Mouse (Mus musculus): ENCODE results near the gene Upk1a. TPM values are rescaled to one million over a fixed set of nuclear protein-coding genes. Genes with fewer than 3 reads are reported as not detected.

Gene Upk1a
- polyA plus RNA-seq, 1 experiment from 2014 or later: 1.6 TPM

- no peak for TF ChIP-seq CTCF (IDR thresholded peaks at IDR 0.05; ENCODE audit: low read depth)
- Histone ChIP-seq H3K4me3 (ENCODE audit: low read depth, low read length) (no peak overlapping the region), H3K9ac (ENCODE audit: low read depth, low read length) (no peak overlapping the region), H3K27ac (ENCODE audit: low read depth, low read length) (no peak overlapping the region), H3K27me3 (replicated peaks; ENCODE audit: control insufficient read depth, insufficient read depth, low read length) (no peaks in the 10 kb centered on the region), H3K4me1 (replicated peaks; ENCODE audit: control insufficient read depth, insufficient read depth, low read length) (no peaks in the 10 kb centered on the region), H3K36me3 (ENCODE audit: control insufficient read depth, insufficient read depth) (peaks cover 73% of the 10 kb centered on the region), H3K9me3 (ENCODE audit: control insufficient read depth) (no peaks in the 10 kb centered on the region), H3K4me2 (replicated peaks; ENCODE audit: low read depth) (no peak overlapping the region)
- ATAC-seq: no peak
- WGBS: 88% methylated on average over 10 of the region's 10 CpGs
These were observed 28.3 kb downstream of the Upk1a start for GRCm38 (mm10) chr7:30584339-30584738.

- no peak for ATAC-seq
- WGBS: 98% methylated on average over 16 of the region's 16 CpGs
- Histone ChIP-seq H3K9me3 (ENCODE audit: control insufficient read depth) (no peaks in the 10 kb centered on the region), H3K4me1 (replicated peaks; ENCODE audit: control insufficient read depth, insufficient read depth, low read length) (no peaks in the 10 kb centered on the region), H3K36me3 (ENCODE audit: control insufficient read depth, insufficient read depth) (peaks cover 99% of the 10 kb centered on the region), H3K27ac (ENCODE audit: low read depth, low read length) (0 out of 2 replicates have a peak overlapping the region, but pooled peaks have one; percentile 0), H3K27me3 (replicated peaks; ENCODE audit: control insufficient read depth, insufficient read depth, low read length) (no peaks in the 10 kb centered on the region), H3K4me2 (replicated peaks; ENCODE audit: low read depth) (no peak overlapping the region), H3K9ac (ENCODE audit: low read depth, low read length) (no peak overlapping the region), H3K4me3 (ENCODE audit: low read depth, low read length) (no peak overlapping the region)
- TF ChIP-seq CTCF (IDR thresholded peaks at IDR 0.05; ENCODE audit: low read depth): no peak
These were observed 31.1 kb downstream of the Upk1a start for GRCm38 (mm10) chr7:30581547-30581946.

- no peaks in the 10 kb centered on the region for H3K9me3 ChIP-seq (ENCODE audit: control insufficient read depth)
- WGBS: 49% methylated on average over 8 of the region's 8 CpGs
- TF ChIP-seq CTCF (IDR thresholded peaks at IDR 0.05; ENCODE audit: low read depth): no peak
These were observed 32.7 kb downstream of the Upk1a start for GRCm38 (mm10) chr7:30579950-30580349.

GRCm38 (mm10) chr7:30572969-30573368, 39.7 kb downstream of the Upk1a start:
- Histone ChIP-seq H3K9ac (ENCODE audit: low read depth, low read length) (no peak overlapping the region), H3K27me3 (replicated peaks; ENCODE audit: control insufficient read depth, insufficient read depth, low read length) (no peaks in the 10 kb centered on the region), H3K4me2 (replicated peaks; ENCODE audit: low read depth) (no peak overlapping the region), H3K36me3 (ENCODE audit: control insufficient read depth, insufficient read depth) (peaks cover 87% of the 10 kb centered on the region), H3K9me3 (ENCODE audit: control insufficient read depth) (no peaks in the 10 kb centered on the region), H3K4me1 (replicated peaks; ENCODE audit: control insufficient read depth, insufficient read depth, low read length) (no peaks in the 10 kb centered on the region), H3K4me3 (ENCODE audit: low read depth, low read length) (no peak overlapping the region), H3K27ac (ENCODE audit: low read depth, low read length) (no peak overlapping the region)
- ATAC-seq: no peak
- WGBS: 88% methylated on average over 2 of the region's 2 CpGs
- TF ChIP-seq CTCF (IDR thresholded peaks at IDR 0.05; ENCODE audit: low read depth): no peak

More at GRCm38 (mm10) chr7:30579950-30580349, 32.7 kb downstream of the Upk1a start:
- peak; percentile 93 for ATAC-seq
- Histone ChIP-seq H3K4me1 (replicated peaks; ENCODE audit: control insufficient read depth, insufficient read depth, low read length) (no peaks in the 10 kb centered on the region), H3K4me2 (replicated peaks; ENCODE audit: low read depth) (peak overlapping the region; percentile 55), H3K27ac (ENCODE audit: low read depth, low read length) (peak overlapping the region; percentile 66), H3K4me3 (ENCODE audit: low read depth, low read length) (peak overlapping the region; percentile 11; the same call in 1 of the 2 replicates), H3K27me3 (replicated peaks; ENCODE audit: control insufficient read depth, insufficient read depth, low read length) (no peaks in the 10 kb centered on the region), H3K36me3 (ENCODE audit: control insufficient read depth, insufficient read depth) (peaks cover 99% of the 10 kb centered on the region), H3K9ac (ENCODE audit: low read depth, low read length) (no peak overlapping the region)

GRCm38 (mm10) chr7:30572389-30572788, 40.3 kb downstream of the Upk1a start:
- Histone ChIP-seq H3K9ac (ENCODE audit: low read depth, low read length) (no peak overlapping the region), H3K36me3 (ENCODE audit: control insufficient read depth, insufficient read depth) (peaks cover 85% of the 10 kb centered on the region), H3K9me3 (ENCODE audit: control insufficient read depth) (no peaks in the 10 kb centered on the region), H3K4me1 (replicated peaks; ENCODE audit: control insufficient read depth, insufficient read depth, low read length) (no peaks in the 10 kb centered on the region), H3K4me3 (ENCODE audit: low read depth, low read length) (no peak overlapping the region), H3K27me3 (replicated peaks; ENCODE audit: control insufficient read depth, insufficient read depth, low read length) (no peaks in the 10 kb centered on the region), H3K4me2 (replicated peaks; ENCODE audit: low read depth) (no peak overlapping the region), H3K27ac (ENCODE audit: low read depth, low read length) (no peak overlapping the region)
- TF ChIP-seq CTCF (IDR thresholded peaks at IDR 0.05; ENCODE audit: low read depth): no peak
- 89% methylated on average over 5 of the region's 5 CpGs for WGBS
- ATAC-seq: no peak

- Histone ChIP-seq H3K4me3 (ENCODE audit: low read depth, low read length) (no peak overlapping the region), H3K27ac (ENCODE audit: low read depth, low read length) (no peak overlapping the region), H3K36me3 (ENCODE audit: control insufficient read depth, insufficient read depth) (peaks cover 65% of the 10 kb centered on the region), H3K27me3 (replicated peaks; ENCODE audit: control insufficient read depth, insufficient read depth, low read length) (no peaks in the 10 kb centered on the region), H3K9ac (ENCODE audit: low read depth, low read length) (no peak overlapping the region), H3K4me1 (replicated peaks; ENCODE audit: control insufficient read depth, insufficient read depth, low read length) (no peaks in the 10 kb centered on the region), H3K9me3 (ENCODE audit: control insufficient read depth) (no peaks in the 10 kb centered on the region), H3K4me2 (replicated peaks; ENCODE audit: low read depth) (no peak overlapping the region)
- 86% methylated on average over 11 of the region's 11 CpGs for WGBS
- TF ChIP-seq CTCF (IDR thresholded peaks at IDR 0.05; ENCODE audit: low read depth): no peak
- ATAC-seq: no peak
These were observed 45.1 kb downstream of the Upk1a start for GRCm38 (mm10) chr7:30567555-30567954.

GRCm38 (mm10) chr7:30566033-30566432, 46.6 kb downstream of the Upk1a start:
- no peak overlapping the region for H3K27ac ChIP-seq (ENCODE audit: low read depth, low read length)
- TF ChIP-seq CTCF (IDR thresholded peaks at IDR 0.05; ENCODE audit: low read depth): no peak
- H3K9me3 ChIP-seq (ENCODE audit: control insufficient read depth): no peaks in the 10 kb centered on the region
- peaks cover 54% of the 10 kb centered on the region for H3K36me3 ChIP-seq (ENCODE audit: control insufficient read depth, insufficient read depth)
- H3K4me2 ChIP-seq (replicated peaks; ENCODE audit: low read depth): no peak overlapping the region
- ATAC-seq: no peak
- H3K9ac ChIP-seq (ENCODE audit: low read depth, low read length): no peak overlapping the region
- H3K4me3 ChIP-seq (ENCODE audit: low read depth, low read length): no peak overlapping the region
- no peaks in the 10 kb centered on the region for H3K4me1 ChIP-seq (replicated peaks; ENCODE audit: control insufficient read depth, insufficient read depth, low read length)
- no peaks in the 10 kb centered on the region for H3K27me3 ChIP-seq (replicated peaks; ENCODE audit: control insufficient read depth, insufficient read depth, low read length)
- 85% methylated on average over 9 of the region's 9 CpGs for WGBS

Measured in intestine, postnatal 0 days (tissue).